Mouse (Mus musculus): ENCODE data around the gene Fam83d. TPM values are rescaled to one million over a fixed set of nuclear protein-coding genes. Genes with fewer than 3 reads are reported as not detected.

The Fam83d gene
- 4.6 and 10.1 TPM in 2 replicates for polyA plus RNA-seq (2012; ENCODE audit: low replicate concordance)

GRCm38 (mm10) chr2:158767742-158768339 lies at the start of gene Fam83d:
TSS of gene Fam83d (plus strand) at chr2:158768093.

GRCm38 (mm10) chr2:158794494-158795004 lies 26.7 kb downstream of the Fam83d start, which contains the start of gene Dhx35:
TSS of gene Dhx35 (plus strand) at chr2:158794807.

Other genes starting within 250 kb of the Fam83d start
- not detected in 2 replicates for gene Slc32a1, start 157.3 kb upstream of the Fam83d start, polyA plus RNA-seq (2012; ENCODE audit: low replicate concordance)
- gene Actr5, start 143.2 kb upstream of the Fam83d start, polyA plus RNA-seq (2012; ENCODE audit: low replicate concordance), result 8.5 and 12.3 TPM in 2 replicates
- gene Ppp1r16b, start 102.7 kb upstream of the Fam83d start, polyA plus RNA-seq (2012; ENCODE audit: low replicate concordance), result 4.5 and 7.3 TPM in 2 replicates
- gene Dhx35, start 26.7 kb downstream of the Fam83d start, polyA plus RNA-seq (2012; ENCODE audit: low replicate concordance), result 4.2 and 7.7 TPM in 2 replicates